Mouse (Mus musculus): ENCODE data around the gene Tfip11.

GRCm38 (mm10) chr5:112287652-112288051 lies 38.5 kb upstream of the Tfip11 start:
- TF ChIP-seq CTCF (IDR thresholded peaks at IDR 0.05; ENCODE audit: control insufficient read depth, insufficient read depth, insufficient replicate concordance, low read depth, low read length): no peak
- TF ChIP-seq POLR2A (IDR thresholded peaks at IDR 0.05; ENCODE audit: control insufficient read depth, low read depth, low read length): no peak
